ENCODE assay signal across 19 mouse cellular contexts in genomic region chr1:82635254-82635620, GRCm38 (mm10). TPM values are rescaled to one million over a fixed set of nuclear protein-coding genes. Genes with fewer than 3 reads are reported as not detected.
"Had no signal": no experiment of that assay in that cellular context is flagged by ENCODE, and none has a peak within 500 bp of the region (broad histone marks: within the 10 kb centered on the region; RNA-seq: fewer than 3 reads in every experiment).

No protein-coding gene starts in this region.

- H3K27ac ChIP-seq: kidney, embryonic 15.5 days; left cerebral cortex, adult 2 months; limb, embryonic 12.5 days; limb, embryonic 15.5 days; liver, embryonic 14.5 days; macrophage; midbrain, embryonic 12.5 days; midbrain, embryonic 15.5 days; neural tube, embryonic 13.5 days; stomach, postnatal 0 days had no signal

- H3K4me1 ChIP-seq: limb, embryonic 12.5 days; limb, embryonic 15.5 days; midbrain, embryonic 12.5 days; midbrain, embryonic 15.5 days had no signal

- H3K4me3 ChIP-seq: kidney, embryonic 15.5 days; left cerebral cortex, adult 2 months; limb, embryonic 12.5 days; limb, embryonic 15.5 days; midbrain, embryonic 12.5 days; midbrain, embryonic 15.5 days; neural tube, embryonic 13.5 days had no signal

- ATAC-seq: liver, postnatal 0 days had no signal

- H3K36me3 ChIP-seq: kidney, embryonic 15.5 days; limb, embryonic 12.5 days; limb, embryonic 15.5 days; midbrain, embryonic 12.5 days; midbrain, embryonic 15.5 days; neural tube, embryonic 13.5 days had no signal

- H3K9me3 ChIP-seq: kidney, embryonic 15.5 days; limb, embryonic 12.5 days; limb, embryonic 15.5 days; midbrain, embryonic 12.5 days; midbrain, embryonic 15.5 days; neural tube, embryonic 13.5 days had no signal

- H3K9ac ChIP-seq: kidney, embryonic 15.5 days; limb, embryonic 12.5 days; limb, embryonic 15.5 days; liver, embryonic 14.5 days; liver, postnatal 0 days; lung, embryonic 14.5 days; midbrain, embryonic 12.5 days; midbrain, embryonic 15.5 days; neural tube, embryonic 13.5 days had no signal

- H3K4me2 ChIP-seq: kidney, embryonic 15.5 days; limb, embryonic 12.5 days; limb, embryonic 15.5 days; liver, embryonic 11.5 days; lung, embryonic 14.5 days; midbrain, embryonic 12.5 days; midbrain, embryonic 15.5 days; neural tube, embryonic 13.5 days had no signal

- DNase-seq: left cerebral cortex, postnatal 4 days; liver, postnatal 0 days; lung, embryonic 14.5 days; right cerebral cortex, postnatal 14 days; right cerebral cortex, postnatal 4 days; thymus, adult 18-20 months; thymus, postnatal 36 days had no signal

- H3K27me3 ChIP-seq: kidney, embryonic 15.5 days; limb, embryonic 12.5 days; limb, embryonic 15.5 days; midbrain, embryonic 12.5 days; midbrain, embryonic 15.5 days; neural tube, embryonic 13.5 days had no signal

RNA-seq across cellular contexts. Expression of gene Col4a3, which starts 48.5 kb away (rescaled TPM):
- total RNA-seq: megakaryocyte, adult 5-6 weeks had no signal
- polyA plus RNA-seq: macrophage had no signal

RNA-seq across cellular contexts. Expression of gene Col4a4, which starts 48.6 kb away (rescaled TPM):
- total RNA-seq: megakaryocyte, adult 5-6 weeks had no signal
- polyA plus RNA-seq: macrophage had no signal
